Mouse (Mus musculus): Measurements from ENCODE around the gene Fgfr2. TPM values are rescaled to one million over a fixed set of nuclear protein-coding genes. Genes with fewer than 3 reads are reported as not detected.

Fgfr2 gene
- polyA plus RNA-seq, 1 experiment, result 0.17 TPM

DNA sequence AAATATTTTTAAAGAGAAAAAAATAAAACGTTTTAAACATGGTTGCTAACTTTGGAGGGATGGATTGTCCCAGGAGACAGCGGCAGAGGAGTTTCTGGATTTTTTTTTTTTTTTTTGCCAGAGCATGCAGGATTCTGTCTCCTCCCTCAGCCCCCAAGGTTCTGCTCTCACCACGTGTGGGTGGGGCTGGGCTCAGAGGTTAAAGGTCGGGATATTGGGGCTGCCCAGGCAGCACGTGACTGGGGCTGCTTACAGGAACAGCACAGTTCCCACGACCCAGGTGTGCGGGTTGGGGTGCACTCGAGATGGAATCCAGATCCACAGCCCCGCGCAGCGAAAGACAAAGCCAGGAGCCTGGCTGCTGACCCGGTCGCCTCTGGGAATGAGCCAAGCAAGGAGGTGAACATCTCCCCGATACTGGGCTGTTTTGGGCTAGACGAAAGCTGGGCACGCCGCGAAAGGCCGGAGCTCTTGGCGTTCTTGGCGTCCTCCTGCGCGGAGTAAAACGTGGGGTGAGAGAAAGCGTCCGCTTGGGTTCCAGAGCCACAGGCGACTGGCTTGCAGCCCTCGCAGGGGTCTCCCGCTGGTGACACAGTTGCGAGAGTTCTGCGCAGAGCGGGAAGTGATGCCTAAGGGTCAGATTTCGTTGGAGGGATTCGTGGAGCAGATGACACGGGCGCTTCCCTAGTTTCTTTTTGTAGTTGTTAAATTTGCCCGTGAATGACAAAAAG lies 1566.4 kb downstream of the Fgfr2 start:
- no peak overlapping the region for H3K4me3 ChIP-seq
- H3K4me2 ChIP-seq (ENCODE audit: low read depth), result no peak overlapping the region
- no peaks in the 10 kb centered on the region for H3K36me3 ChIP-seq (ENCODE audit: control insufficient read depth, insufficient read depth)
- no peak overlapping the region for H3ac ChIP-seq (ENCODE audit: control insufficient read depth, insufficient read length)
- peaks cover 41% of the 10 kb centered on the region for H3K27me3 ChIP-seq (ENCODE audit: control insufficient read depth, insufficient read depth, insufficient read length)
- no peak for TF ChIP-seq USF1 (IDR thresholded peaks at IDR 0.05; ENCODE audit: low read depth)
- H3K79me2 ChIP-seq (ENCODE audit: control insufficient read depth, insufficient read depth), result peaks cover 13% of the 10 kb centered on the region

DNA sequence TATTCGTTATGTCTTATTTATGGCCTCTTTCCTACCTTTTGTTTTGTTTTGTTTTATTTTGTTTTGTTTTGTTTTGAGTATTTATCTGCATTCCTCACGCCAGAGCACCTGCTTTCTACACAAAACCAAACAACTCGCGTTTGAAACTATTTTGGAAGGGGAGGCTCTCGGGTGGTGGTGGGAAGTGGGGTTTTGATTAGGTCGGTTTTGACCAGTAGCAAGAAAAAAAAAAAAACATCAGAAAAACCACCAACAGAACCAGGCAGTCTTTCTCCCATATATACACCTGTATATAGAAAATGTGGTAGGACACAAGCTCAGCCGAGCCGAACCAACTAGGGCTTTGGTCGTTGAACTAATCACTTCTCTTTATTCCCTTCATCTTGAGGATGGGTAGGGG lies 1567.0 kb downstream of the Fgfr2 start:
- TF ChIP-seq E2F4 (IDR thresholded peaks at IDR 0.05; ENCODE audit: insufficient read depth), result no peak
- H3K4me2 ChIP-seq (ENCODE audit: low read depth), result no peak overlapping the region

DNA sequence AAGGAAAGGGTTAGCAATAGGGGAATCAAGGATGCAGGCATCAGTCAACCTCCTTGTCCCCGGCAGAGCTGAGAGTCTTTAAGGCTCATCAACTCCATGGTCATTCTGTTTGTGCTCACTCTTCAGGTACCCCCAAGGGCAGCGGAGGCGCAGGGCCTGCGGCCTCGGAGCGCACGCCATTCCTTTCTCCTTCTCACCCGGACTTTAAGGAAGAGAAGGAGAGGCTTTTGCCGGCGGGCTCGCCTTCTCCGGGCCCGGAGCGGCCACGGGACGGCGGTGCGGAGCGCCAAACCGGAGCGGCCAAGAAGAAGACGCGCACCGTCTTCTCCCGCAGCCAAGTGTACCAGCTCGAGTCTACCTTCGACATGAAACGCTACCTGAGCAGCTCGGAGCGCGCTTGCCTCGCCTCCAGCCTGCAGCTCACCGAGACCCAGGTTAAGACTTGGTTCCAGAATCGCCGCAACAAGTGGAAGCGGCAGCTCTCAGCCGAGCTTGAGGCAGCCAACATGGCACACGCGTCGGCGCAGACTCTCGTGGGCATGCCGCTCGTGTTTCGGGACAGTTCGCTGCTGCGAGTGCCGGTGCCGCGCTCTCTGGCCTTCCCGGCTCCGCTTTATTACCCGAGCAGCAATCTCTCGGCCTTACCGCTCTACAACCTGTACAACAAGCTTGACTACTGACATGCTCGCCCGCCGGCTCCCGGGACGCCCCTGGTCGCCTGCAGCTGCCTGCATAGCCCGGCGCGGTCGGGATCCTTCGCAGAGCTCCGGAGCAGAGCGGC lies 1567.7 kb downstream of the Fgfr2 start:
- TF ChIP-seq POLR2A (IDR thresholded peaks at IDR 0.05; ENCODE audit: insufficient read length, low read depth) (no peak), REST (IDR thresholded peaks at IDR 0.05; ENCODE audit: insufficient read depth, insufficient read length) (no peak), TCF3 (IDR thresholded peaks at IDR 0.05; ENCODE audit: insufficient read length, low read depth) (no peak), SRF (IDR thresholded peaks at IDR 0.05; ENCODE audit: control insufficient read depth, insufficient read length, low read depth) (no peak), E2F4 (IDR thresholded peaks at IDR 0.05; ENCODE audit: insufficient read depth) (no peak), USF1 (IDR thresholded peaks at IDR 0.05; ENCODE audit: low read depth) (no peak), POLR2AphosphoS2 (IDR thresholded peaks at IDR 0.05; ENCODE audit: insufficient read length, low read depth) (no peak)
- Histone ChIP-seq H3K4me2 (ENCODE audit: low read depth) (peak overlapping the region; percentile 61), H3K36me3 (ENCODE audit: control insufficient read depth, insufficient read depth) (no peaks in the 10 kb centered on the region), H3K79me2 (ENCODE audit: control insufficient read depth, insufficient read depth) (peaks cover 1% of the 10 kb centered on the region), H3K27me3 (ENCODE audit: control insufficient read depth, insufficient read depth, insufficient read length) (peaks cover 51% of the 10 kb centered on the region), H3K4me3 (peak overlapping the region; percentile 22), H3ac (ENCODE audit: control insufficient read depth, insufficient read length) (no peak overlapping the region)

More for the DNA sequence above, 1567.0 kb downstream of the Fgfr2 start:
- Histone ChIP-seq H3K36me3 (ENCODE audit: control insufficient read depth, insufficient read depth) (no peaks in the 10 kb centered on the region), H3ac (ENCODE audit: control insufficient read depth, insufficient read length) (no peak overlapping the region), H3K27me3 (ENCODE audit: control insufficient read depth, insufficient read depth, insufficient read length) (peaks cover 46% of the 10 kb centered on the region), H3K4me3 (no peak overlapping the region), H3K79me2 (ENCODE audit: control insufficient read depth, insufficient read depth) (peaks cover 7% of the 10 kb centered on the region)

DNA sequence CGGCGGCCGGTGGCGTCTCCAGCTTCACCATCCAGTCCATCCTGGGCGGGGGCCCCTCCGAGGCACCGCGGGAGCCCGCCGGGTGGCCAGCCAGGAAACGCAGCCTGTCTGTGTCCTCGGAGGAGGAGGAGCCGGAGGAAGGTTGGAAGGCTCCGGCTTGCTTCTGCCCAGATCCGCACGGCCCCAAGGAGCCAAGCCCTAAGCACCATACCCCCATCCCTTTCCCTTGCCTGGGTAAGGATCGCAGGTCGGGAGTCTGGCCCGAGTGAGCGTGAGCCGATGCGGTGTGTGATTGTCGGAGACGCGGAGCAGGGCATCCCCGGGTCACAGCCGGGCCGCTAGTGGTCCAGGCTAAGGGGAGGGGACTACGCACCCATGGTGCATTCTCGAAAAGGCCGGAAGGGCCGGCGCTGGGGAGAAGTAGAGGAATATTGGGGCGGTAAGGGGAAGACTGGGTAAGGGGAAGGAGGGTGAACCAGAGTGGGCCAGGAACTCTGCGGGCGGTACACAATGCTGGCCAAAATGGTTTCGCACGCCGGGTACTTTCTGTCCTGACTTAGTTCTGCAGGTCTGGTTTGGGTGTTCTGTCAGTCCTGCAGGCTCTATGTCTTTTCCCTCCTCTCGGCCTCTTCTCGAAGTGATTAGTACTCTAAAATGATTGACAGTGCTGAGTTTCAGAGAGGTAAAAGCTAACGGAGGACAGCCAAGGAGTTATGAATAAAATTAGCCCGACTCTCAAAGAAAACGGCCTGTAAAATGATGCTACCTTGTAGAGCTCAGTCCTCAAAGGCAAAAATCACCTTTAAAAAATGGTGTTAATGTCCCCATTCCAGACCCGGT lies 1568.6 kb downstream of the Fgfr2 start:
- TF ChIP-seq TCF3 (IDR thresholded peaks at IDR 0.05; ENCODE audit: insufficient read length, low read depth) (no peak), POLR2AphosphoS2 (IDR thresholded peaks at IDR 0.05; ENCODE audit: insufficient read length, low read depth) (no peak), USF1 (IDR thresholded peaks at IDR 0.05; ENCODE audit: low read depth) (no peak), SRF (IDR thresholded peaks at IDR 0.05; ENCODE audit: control insufficient read depth, insufficient read length, low read depth) (no peak), TCF12 (IDR thresholded peaks at IDR 0.05; ENCODE audit: insufficient read depth, poor library complexity, severe bottlenecking) (no peak), MAX (IDR thresholded peaks at IDR 0.05; ENCODE audit: low read depth) (no peak), MYOD1 (IDR thresholded peaks at IDR 0.05; ENCODE audit: control insufficient read depth in 1 of 3, insufficient read length in 2 of 3, low read depth in 2 of 3) (no peak), REST (IDR thresholded peaks at IDR 0.05; ENCODE audit: insufficient read depth, insufficient read length) (no peak), E2F4 (IDR thresholded peaks at IDR 0.05; ENCODE audit: insufficient read depth) (no peak), POLR2A (IDR thresholded peaks at IDR 0.05; ENCODE audit: insufficient read length, low read depth) (no peak), CEBPB (IDR thresholded peaks at IDR 0.05; ENCODE audit: insufficient read depth, poor library complexity, severe bottlenecking) (no peak), MYOG (IDR thresholded peaks at IDR 0.05; ENCODE audit: control insufficient read depth in 1 of 3, insufficient read depth in 1 of 3, insufficient read length in 2 of 3, low read depth in 2 of 3) (no peak)
- Histone ChIP-seq H3ac (ENCODE audit: control insufficient read depth, insufficient read length) (no peak overlapping the region), H3K4me2 (ENCODE audit: low read depth) (peak overlapping the region; percentile 61), H3K79me2 (ENCODE audit: control insufficient read depth, insufficient read depth) (no peaks in the 10 kb centered on the region), H3K4me3 (peak overlapping the region; percentile 22), H3K27me3 (ENCODE audit: control insufficient read depth, insufficient read depth, insufficient read length) (peaks cover 55% of the 10 kb centered on the region), H3K36me3 (ENCODE audit: control insufficient read depth, insufficient read depth) (no peaks in the 10 kb centered on the region)

DNA sequence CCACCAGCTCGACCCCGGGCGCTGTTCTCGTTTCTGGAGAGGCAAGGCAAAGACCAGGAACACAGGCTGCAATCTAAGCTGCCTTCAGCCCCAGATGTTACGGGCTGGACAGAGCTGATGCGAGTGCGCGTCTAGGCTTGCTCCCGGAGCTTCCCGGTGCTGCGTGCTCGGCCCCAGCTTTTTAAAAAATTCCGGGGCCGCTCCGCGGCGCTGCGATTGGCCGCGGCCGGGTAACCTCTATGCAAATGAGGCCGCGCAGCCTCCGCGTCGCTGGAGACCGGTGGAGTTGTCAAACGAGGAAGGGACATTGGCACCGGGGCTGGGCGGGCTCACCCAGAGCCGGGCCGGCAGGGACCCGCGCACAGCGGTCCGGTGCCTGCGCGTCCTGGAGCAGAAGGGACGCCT lies 1569.4 kb downstream of the Fgfr2 start:
- H3ac ChIP-seq (ENCODE audit: control insufficient read depth, insufficient read length), result no peak overlapping the region
- H3K4me3 ChIP-seq, result peak overlapping the region; percentile 22
- peaks cover 63% of the 10 kb centered on the region for H3K27me3 ChIP-seq (ENCODE audit: control insufficient read depth, insufficient read depth, insufficient read length)
- peak overlapping the region; percentile 60 for H3K4me2 ChIP-seq (ENCODE audit: low read depth)
- no peaks in the 10 kb centered on the region for H3K36me3 ChIP-seq (ENCODE audit: control insufficient read depth, insufficient read depth)
- H3K79me2 ChIP-seq (ENCODE audit: control insufficient read depth, insufficient read depth), result no peaks in the 10 kb centered on the region
- TF ChIP-seq MYOG (IDR thresholded peaks at IDR 0.05; ENCODE audit: control insufficient read depth in 1 of 3, insufficient read depth in 1 of 3, insufficient read length in 2 of 3, low read depth in 2 of 3), result no peak
- no peak for TF ChIP-seq SRF (IDR thresholded peaks at IDR 0.05; ENCODE audit: control insufficient read depth, insufficient read length, low read depth)
- TF ChIP-seq MYOD1 (IDR thresholded peaks at IDR 0.05; ENCODE audit: control insufficient read depth in 1 of 3, insufficient read length in 2 of 3, low read depth in 2 of 3), result no peak
- TF ChIP-seq POLR2AphosphoS2 (IDR thresholded peaks at IDR 0.05; ENCODE audit: insufficient read length, low read depth), result peak; percentile 22
- peak; percentile 86 for TF ChIP-seq E2F4 (IDR thresholded peaks at IDR 0.05; ENCODE audit: insufficient read depth)
- TF ChIP-seq TCF12 (IDR thresholded peaks at IDR 0.05; ENCODE audit: insufficient read depth, poor library complexity, severe bottlenecking), result no peak
- TF ChIP-seq MAX (IDR thresholded peaks at IDR 0.05; ENCODE audit: low read depth), result no peak
- no peak for TF ChIP-seq CEBPB (IDR thresholded peaks at IDR 0.05; ENCODE audit: insufficient read depth, poor library complexity, severe bottlenecking)
- no peak for TF ChIP-seq REST (IDR thresholded peaks at IDR 0.05; ENCODE audit: insufficient read depth, insufficient read length)
- peak; percentile 47 for TF ChIP-seq POLR2A (IDR thresholded peaks at IDR 0.05; ENCODE audit: insufficient read length, low read depth)
